Mouse (Mus musculus) lung, adult 2 months (tissue): ENCODE data around the gene Gm26620.

Source experiments
- CTCF ChIP-seq: fragments of 200-500 bp; IDR thresholded peaks from 2 replicates; pipeline ENCODE4 v1.5.1; 2011; ENCODE audit warnings: mild to moderate bottlenecking, low read length, control low read depth; ENCODE audit not compliant: insufficient read depth
- POLR2A ChIP-seq: fragments of 200-500 bp; IDR thresholded peaks from 2 replicates; pipeline ENCODE4 v1.6.1; 2011; ENCODE audit warnings: low read depth, mild to moderate bottlenecking, control low read depth, low read length, borderline replicate concordance; ENCODE audit errors: extremely low read depth

DNA sequence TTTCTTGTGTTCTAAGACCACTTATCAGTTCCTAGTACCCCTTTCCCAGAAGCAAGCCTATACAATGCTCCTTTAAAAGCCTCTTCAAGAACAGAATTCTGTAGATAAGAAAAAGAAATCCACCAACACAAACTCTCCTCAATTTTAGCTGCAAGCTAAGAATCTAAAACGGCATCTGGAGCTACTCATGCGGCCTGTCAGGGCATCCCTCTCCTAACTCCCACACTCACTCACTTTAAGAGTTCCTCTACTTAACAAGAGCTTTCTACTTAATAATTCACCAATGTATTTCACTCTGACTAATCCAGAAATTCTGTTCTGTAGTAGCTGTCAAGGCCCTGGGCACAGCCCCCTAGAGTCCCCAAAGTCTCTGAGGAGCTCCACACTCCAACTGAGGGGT is 6.8 kb downstream of the Gm26620 start:
- TF ChIP-seq CTCF: no peak
- no peak for TF ChIP-seq POLR2A
